Mouse (Mus musculus): ENCODE measurements around the gene Slc45a1. TPM values are rescaled to one million over a fixed set of nuclear protein-coding genes. Genes with fewer than 3 reads are reported as not detected.
A peak's percentile ranks its signal among the peaks of the same experiment; 100 is the strongest.

The Slc45a1 gene
- polyA plus RNA-seq, 1 experiment from 2014 or later, result 7.8 TPM

GRCm38 (mm10) chr4:150655989-150656388 lies 4.0 kb upstream of the Slc45a1 start:
- peak; percentile 63; the same call in 1 of the 2 replicates for ATAC-seq (ENCODE audit: low FRiP score, low read depth)
- Histone ChIP-seq H3K27ac (replicated peaks) (no peak overlapping the region), H3K9me3 (no peaks in the 10 kb centered on the region), H3K36me3 (no peaks in the 10 kb centered on the region), H3K4me2 (replicated peaks) (peak overlapping the region; percentile 29; the same call in 1 of the 2 replicates), H3K9ac (replicated peaks) (no peak overlapping the region), H3K27me3 (peaks cover 33% of the 10 kb centered on the region), H3K4me1 (peaks cover 9% of the 10 kb centered on the region), H3K4me3 (no peak overlapping the region)
- WGBS, result 6% methylated on average over 17 of the region's 17 CpGs

DNA sequence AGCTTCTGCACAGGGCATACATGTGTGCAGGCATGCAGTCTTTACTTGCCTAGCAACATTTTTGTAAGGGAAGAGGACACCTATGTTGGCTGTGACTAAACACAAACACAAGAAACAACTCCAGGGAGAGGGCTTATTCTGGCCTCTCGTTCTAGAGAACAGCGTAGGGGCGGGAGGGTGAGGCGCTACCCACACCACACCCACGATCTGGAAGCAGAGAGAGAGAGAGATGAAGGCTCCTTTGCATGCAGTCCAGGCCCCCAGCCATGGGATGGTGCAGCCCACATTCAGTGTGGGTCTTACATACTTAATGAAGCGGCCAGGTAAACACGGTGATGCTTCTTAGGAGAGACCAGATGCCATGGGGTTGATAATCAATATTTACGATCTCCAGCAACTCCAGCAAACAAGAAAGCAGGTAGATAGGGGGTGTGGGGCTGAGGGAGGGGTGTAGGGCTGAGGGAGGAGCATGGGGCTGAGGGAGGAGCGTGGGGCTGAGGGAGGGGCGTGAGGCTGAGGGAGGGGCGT lies 1.2 kb upstream of the Slc45a1 start:
- Histone ChIP-seq H3K4me2 (replicated peaks) (no peak overlapping the region), H3K9ac (replicated peaks) (no peak overlapping the region), H3K4me3 (no peak overlapping the region), H3K4me1 (peaks cover 9% of the 10 kb centered on the region), H3K27me3 (peaks cover 28% of the 10 kb centered on the region), H3K36me3 (no peaks in the 10 kb centered on the region), H3K9me3 (no peaks in the 10 kb centered on the region), H3K27ac (replicated peaks) (no peak overlapping the region)
- ATAC-seq (ENCODE audit: low FRiP score, low read depth), result no peak
- 42% methylated on average over 9 of the region's 11 CpGs for WGBS

GRCm38 (mm10) chr4:150649327-150649726 lies 2.6 kb downstream of the Slc45a1 start:
- Histone ChIP-seq H3K27me3 (peaks cover 20% of the 10 kb centered on the region), H3K9me3 (no peaks in the 10 kb centered on the region), H3K4me2 (replicated peaks) (no peak overlapping the region), H3K9ac (replicated peaks) (no peak overlapping the region), H3K27ac (replicated peaks) (no peak overlapping the region), H3K4me1 (peaks cover 9% of the 10 kb centered on the region), H3K4me3 (no peak overlapping the region), H3K36me3 (no peaks in the 10 kb centered on the region)
- no peak for ATAC-seq (ENCODE audit: low FRiP score, low read depth)
- 82% methylated on average over 5 of the region's 5 CpGs for WGBS

DNA sequence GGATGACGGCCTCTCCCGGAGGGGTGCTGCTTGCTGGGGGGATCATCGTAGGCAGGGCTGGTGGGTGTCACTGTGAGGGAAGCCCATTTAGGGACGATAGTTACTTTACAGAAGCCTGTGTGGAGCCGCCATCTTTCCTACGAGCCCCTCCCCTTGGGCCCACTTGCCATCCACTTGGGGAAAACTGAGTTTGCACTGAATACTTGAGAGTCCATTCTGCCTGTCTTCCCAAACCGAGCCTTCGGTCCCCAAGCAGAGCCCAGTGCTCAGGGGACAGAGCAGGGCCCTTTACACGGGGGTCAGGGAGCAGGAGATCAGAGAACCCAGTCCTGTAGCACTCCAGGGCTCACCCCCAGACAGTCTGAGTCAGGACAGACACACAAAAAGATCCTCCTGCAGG lies 7.7 kb downstream of the Slc45a1 start:
- WGBS, result 89% methylated on average over 9 of the region's 9 CpGs
- H3K27me3 ChIP-seq, result no peaks in the 10 kb centered on the region
- no peak overlapping the region for H3K4me3 ChIP-seq
- no peak overlapping the region for H3K4me2 ChIP-seq (replicated peaks)
- no peaks in the 10 kb centered on the region for H3K4me1 ChIP-seq
- no peaks in the 10 kb centered on the region for H3K9me3 ChIP-seq
- H3K36me3 ChIP-seq, result no peaks in the 10 kb centered on the region
- H3K27ac ChIP-seq (replicated peaks), result no peak overlapping the region
- ATAC-seq (ENCODE audit: low FRiP score, low read depth), result no peak
- no peak overlapping the region for H3K9ac ChIP-seq (replicated peaks)

GRCm38 (mm10) chr4:150636635-150637034 lies 15.3 kb downstream of the Slc45a1 start:
- WGBS, result 82% methylated on average over 6 of the region's 6 CpGs
- Histone ChIP-seq H3K27me3 (no peaks in the 10 kb centered on the region), H3K4me1 (no peaks in the 10 kb centered on the region), H3K4me2 (replicated peaks) (no peak overlapping the region), H3K9me3 (no peaks in the 10 kb centered on the region), H3K9ac (replicated peaks) (no peak overlapping the region), H3K36me3 (no peaks in the 10 kb centered on the region), H3K27ac (replicated peaks) (no peak overlapping the region), H3K4me3 (no peak overlapping the region)
- no peak for ATAC-seq (ENCODE audit: low FRiP score, low read depth)

GRCm38 (mm10) chr4:150635568-150635967 lies 16.4 kb downstream of the Slc45a1 start:
- Histone ChIP-seq H3K9me3 (no peaks in the 10 kb centered on the region), H3K36me3 (no peaks in the 10 kb centered on the region), H3K4me3 (no peak overlapping the region), H3K9ac (replicated peaks) (no peak overlapping the region), H3K27ac (replicated peaks) (no peak overlapping the region), H3K4me1 (no peaks in the 10 kb centered on the region), H3K27me3 (no peaks in the 10 kb centered on the region), H3K4me2 (replicated peaks) (no peak overlapping the region)
- WGBS, result 88% methylated on average over 10 of the region's 10 CpGs
- ATAC-seq (ENCODE audit: low FRiP score, low read depth), result no peak

DNA sequence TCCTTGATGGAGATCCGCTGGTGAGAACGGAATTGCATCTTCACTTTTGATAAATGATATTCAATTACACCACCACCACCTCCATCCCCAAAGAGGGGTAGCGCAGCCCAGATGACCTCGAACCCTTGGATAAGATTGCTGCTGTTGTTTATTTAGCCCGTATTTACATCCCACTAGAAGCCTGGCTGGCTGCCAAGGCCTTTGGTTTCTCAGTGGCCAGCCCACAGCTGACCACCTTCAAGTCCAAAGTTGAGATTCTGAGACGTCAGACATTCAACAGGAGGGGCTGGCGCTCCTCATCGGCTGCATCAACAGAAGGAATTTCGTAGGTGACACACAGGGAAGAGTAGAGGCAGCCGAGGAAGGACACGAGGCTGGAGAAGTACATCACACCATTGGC lies 22.7 kb downstream of the Slc45a1 start:
- H3K27ac ChIP-seq (replicated peaks), result no peak overlapping the region
- no peaks in the 10 kb centered on the region for H3K36me3 ChIP-seq
- H3K9ac ChIP-seq (replicated peaks), result no peak overlapping the region
- no peaks in the 10 kb centered on the region for H3K27me3 ChIP-seq
- no peak for ATAC-seq (ENCODE audit: low FRiP score, low read depth)
- no peaks in the 10 kb centered on the region for H3K9me3 ChIP-seq
- 90% methylated on average over 11 of the region's 11 CpGs for WGBS
- no peak overlapping the region for H3K4me3 ChIP-seq
- no peaks in the 10 kb centered on the region for H3K4me1 ChIP-seq
- H3K4me2 ChIP-seq (replicated peaks), result no peak overlapping the region

DNA sequence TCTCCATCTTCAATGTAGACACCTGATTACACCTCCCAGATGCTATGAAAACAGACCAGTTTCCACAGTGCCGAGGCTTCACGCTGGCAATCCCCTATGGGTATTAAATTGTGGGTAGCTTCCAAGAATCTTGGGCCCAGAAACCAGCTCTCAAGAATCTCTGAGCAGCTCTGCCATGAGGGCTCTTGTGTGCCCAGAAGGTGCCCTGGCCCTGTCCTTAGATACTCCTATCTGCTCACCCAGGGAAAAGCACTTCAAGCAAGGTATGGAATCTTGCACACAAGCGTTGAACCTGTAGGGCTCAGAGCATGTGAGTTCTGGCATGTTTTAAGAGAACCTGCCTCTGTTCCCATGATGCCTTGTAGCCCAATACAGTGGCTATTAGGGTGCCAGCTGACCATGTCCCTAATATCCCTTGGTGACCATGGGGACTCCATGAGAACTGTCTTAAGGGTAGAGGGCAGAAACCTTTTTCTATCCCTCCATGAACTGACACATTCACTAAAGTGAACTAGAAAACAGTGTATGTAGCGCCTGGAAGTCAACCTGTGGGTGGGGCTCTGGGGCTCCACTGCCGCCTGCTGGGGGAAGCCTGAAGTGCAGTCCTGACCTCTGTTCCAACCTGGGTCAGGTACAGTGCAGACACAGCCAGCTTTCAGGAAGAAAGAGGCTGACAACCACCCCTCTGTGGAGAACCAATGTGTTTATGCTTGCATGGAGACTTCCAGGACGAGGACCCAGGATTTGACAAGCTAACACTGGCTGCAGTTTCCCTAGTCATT lies 25.8 kb downstream of the Slc45a1 start:
- 56% methylated on average over 6 of the region's 6 CpGs for WGBS
- Histone ChIP-seq H3K27me3 (no peaks in the 10 kb centered on the region), H3K4me2 (replicated peaks) (no peak overlapping the region), H3K9ac (replicated peaks) (no peak overlapping the region), H3K27ac (replicated peaks) (no peak overlapping the region), H3K9me3 (no peaks in the 10 kb centered on the region), H3K4me1 (no peaks in the 10 kb centered on the region), H3K36me3 (peaks cover 6% of the 10 kb centered on the region), H3K4me3 (no peak overlapping the region)
- ATAC-seq (ENCODE audit: low FRiP score, low read depth), result no peak

DNA sequence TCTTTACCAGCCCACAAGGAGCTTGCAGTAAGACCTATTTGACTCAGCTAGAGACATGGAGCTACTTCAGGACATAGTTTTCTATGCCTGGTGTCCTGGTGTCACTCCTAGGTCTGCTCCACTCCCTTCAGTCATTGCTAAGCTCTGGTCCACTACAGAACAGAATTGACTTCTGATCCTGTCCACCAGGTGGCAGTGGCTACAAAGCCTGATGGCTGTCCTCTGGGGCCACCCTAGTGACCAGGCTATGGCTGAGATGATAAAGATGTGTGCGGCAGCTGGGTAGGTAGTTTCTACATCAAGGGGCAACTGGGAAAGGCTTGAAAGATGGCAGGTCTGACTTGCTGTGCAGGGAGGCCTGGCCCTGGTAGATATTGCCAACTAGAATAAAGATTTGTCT lies 26.5 kb downstream of the Slc45a1 start:
- Histone ChIP-seq H3K9me3 (no peaks in the 10 kb centered on the region), H3K4me1 (no peaks in the 10 kb centered on the region), H3K9ac (replicated peaks) (no peak overlapping the region), H3K4me2 (replicated peaks) (no peak overlapping the region), H3K27ac (replicated peaks) (no peak overlapping the region), H3K27me3 (no peaks in the 10 kb centered on the region), H3K36me3 (peaks cover 9% of the 10 kb centered on the region), H3K4me3 (no peak overlapping the region)
- peak; percentile 66 for ATAC-seq (ENCODE audit: low FRiP score, low read depth)
- 49% methylated on average over 1 of the region's 1 CpGs for WGBS

DNA sequence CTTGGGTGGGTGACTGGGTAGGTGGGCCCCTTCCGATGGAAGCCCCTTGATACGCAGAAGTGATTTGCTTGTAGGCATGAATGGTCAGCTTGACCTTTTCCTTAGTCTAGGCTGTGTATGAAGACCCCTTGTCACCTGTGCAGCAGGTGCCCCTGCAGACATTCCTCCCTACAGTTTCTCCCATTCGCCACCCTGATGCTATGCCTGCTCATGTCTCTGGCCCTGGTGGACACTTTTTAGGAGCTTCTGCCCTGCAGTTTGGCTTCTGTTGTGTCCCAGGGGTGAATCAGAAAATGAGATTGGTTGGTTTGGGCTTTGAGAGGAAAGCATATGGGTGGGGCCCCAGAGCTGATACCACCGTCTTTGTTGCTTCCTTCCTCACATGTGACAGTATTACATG lies 27.0 kb downstream of the Slc45a1 start:
- no peak overlapping the region for H3K4me3 ChIP-seq
- H3K9me3 ChIP-seq, result no peaks in the 10 kb centered on the region
- no peaks in the 10 kb centered on the region for H3K4me1 ChIP-seq
- no peak overlapping the region for H3K9ac ChIP-seq (replicated peaks)
- ATAC-seq (ENCODE audit: low FRiP score, low read depth), result no peak
- H3K36me3 ChIP-seq, result peaks cover 14% of the 10 kb centered on the region
- H3K27me3 ChIP-seq, result no peaks in the 10 kb centered on the region
- 86% methylated on average over 4 of the region's 4 CpGs for WGBS
- H3K4me2 ChIP-seq (replicated peaks), result no peak overlapping the region
- no peak overlapping the region for H3K27ac ChIP-seq (replicated peaks)

GRCm38 (mm10) chr4:150624214-150624823 lies 27.7 kb downstream of the Slc45a1 start:
- WGBS, result 73% methylated on average over 11 of the region's 11 CpGs
- no peak overlapping the region for H3K27ac ChIP-seq (replicated peaks)
- ATAC-seq (ENCODE audit: low FRiP score, low read depth), result no peak
- H3K9me3 ChIP-seq, result no peaks in the 10 kb centered on the region
- H3K9ac ChIP-seq (replicated peaks), result no peak overlapping the region
- no peaks in the 10 kb centered on the region for H3K27me3 ChIP-seq
- no peak overlapping the region for H3K4me3 ChIP-seq
- no peaks in the 10 kb centered on the region for H3K4me1 ChIP-seq
- H3K4me2 ChIP-seq (replicated peaks), result no peak overlapping the region
- peaks cover 18% of the 10 kb centered on the region for H3K36me3 ChIP-seq

- Histone ChIP-seq H3K36me3 (peaks cover 35% of the 10 kb centered on the region), H3K4me1 (no peaks in the 10 kb centered on the region), H3K9ac (replicated peaks) (no peak overlapping the region), H3K27me3 (no peaks in the 10 kb centered on the region), H3K9me3 (no peaks in the 10 kb centered on the region), H3K4me2 (replicated peaks) (no peak overlapping the region), H3K4me3 (no peak overlapping the region), H3K27ac (replicated peaks) (no peak overlapping the region)
- no peak for ATAC-seq (ENCODE audit: low FRiP score, low read depth)
- 96% methylated on average over 13 of the region's 13 CpGs for WGBS
Measured at GRCm38 (mm10) chr4:150622641-150623040, 29.3 kb downstream of the Slc45a1 start.

Data from midbrain, embryonic 12.5 days (tissue).